Mouse (Mus musculus) bone marrow, adult 2 months (tissue): ENCODE measurements around the gene Pgap2. TPM values are rescaled to one million over a fixed set of nuclear protein-coding genes. Genes with fewer than 3 reads are reported as not detected.

ENCODE experiments used
- H3K27ac ChIP-seq: fragments of 200-500 bp; 2 replicates; pipeline ENCODE4 v1.5.1; 2012; ENCODE audit warnings: low read depth, mild to moderate bottlenecking, control low read depth, inconsistent platforms, low read length; ENCODE audit not compliant: control insufficient read depth, poor library complexity, insufficient read depth
- H3K4me1 ChIP-seq: fragments of 200-500 bp; 2 replicates; pipeline ENCODE4 v1.6.1; 2011; ENCODE audit warnings: low read length; ENCODE audit not compliant: control insufficient read depth, insufficient read depth
- H3K4me3 ChIP-seq: fragments of 200-500 bp; replicated peaks from 2 replicates; pipeline ENCODE3; 2011; ENCODE audit warnings: mild to moderate bottlenecking, low read depth, low read length, control low read depth; ENCODE audit not compliant: control insufficient read depth
- CTCF ChIP-seq: fragments of 200-500 bp; IDR thresholded peaks from 2 replicates; pipeline ENCODE4 v1.5.1; 2011; ENCODE audit warnings: low read length, control low read depth; ENCODE audit not compliant: control insufficient read depth, insufficient read depth
- POLR2A ChIP-seq: fragments of 200-500 bp; IDR thresholded peaks from 2 replicates; pipeline ENCODE4 v1.6.1; 2011; ENCODE audit warnings: low read depth, mild to moderate bottlenecking, control low read depth, low read length, borderline replicate concordance; ENCODE audit not compliant: control insufficient read depth
- WGBS: fragments of 180-500 bp; shearing (Covaris S2); methylation state at CpG from one replicate; pipeline ENCODE4 v1.1.7; 2018; 5-methylcytosine and 5-hydroxymethylcytosine counted together
- polyA plus RNA-seq: library from polyadenylated mRNA; stranded (reverse); fragments of >200 nt; gene quantifications from 2 replicates; pipeline ENCODE4 v1.2.4, GENCODE M21; 2011; ENCODE audit warnings: low replicate concordance; ENCODE audit not compliant: missing spikeins, insufficient read depth, insufficient read length

Gene Pgap2
- polyA plus RNA-seq = 6.9 and 24.4 TPM in 2 replicates

GRCm38 (mm10) chr7:102209756-102210721 is at the start of gene Pgap2, which contains the start of gene Nup98:
Gene Pgap2, plus strand, starts transcription at chr7:102210208.
Gene Nup98, minus strand, starts transcription at chr7:102210176.
- TF ChIP-seq POLR2A (peak; percentile 87), CTCF (no peak)
- Histone ChIP-seq H3K4me1 (peaks cover 3% of the 10 kb centered on the region), H3K4me3 (peak within 1 kb of the TSS; percentile 98), H3K27ac (peak within 1 kb of the TSS; percentile 96)
- WGBS = under 1% methylated on average over 83 of the region's 87 CpGs

- Histone ChIP-seq H3K4me3 (no peak overlapping the region), H3K27ac (no peak overlapping the region), H3K4me1 (no peaks in the 10 kb centered on the region)
- TF ChIP-seq CTCF (0 out of 2 replicates have a peak, but pooled peaks have one; percentile 11), POLR2A (no peak)
Measured at GRCm38 (mm10) chr7:102170300-102170699, 39.7 kb upstream of the Pgap2 start.

GRCm38 (mm10) chr7:102183849-102184248 is 26.2 kb upstream of the Pgap2 start:
- no peaks in the 10 kb centered on the region for H3K4me1 ChIP-seq
- TF ChIP-seq POLR2A = no peak
- TF ChIP-seq CTCF = no peak
- WGBS = 86% methylated on average over 3 of the region's 3 CpGs
- no peak overlapping the region for H3K4me3 ChIP-seq
- H3K27ac ChIP-seq = no peak overlapping the region

- Histone ChIP-seq H3K4me1 (no peaks in the 10 kb centered on the region), H3K27ac (no peak overlapping the region), H3K4me3 (no peak overlapping the region)
- WGBS = 87% methylated on average over 1 of the region's 1 CpGs
- TF ChIP-seq POLR2A (no peak), CTCF (no peak)
Measured at GRCm38 (mm10) chr7:102192356-102192755, 17.7 kb upstream of the Pgap2 start.

GRCm38 (mm10) chr7:102200576-102200975 is 9.4 kb upstream of the Pgap2 start:
- Histone ChIP-seq H3K4me1 (no peaks in the 10 kb centered on the region; the same call in 1 of the 2 replicates), H3K4me3 (no peak overlapping the region), H3K27ac (no peak overlapping the region)
- TF ChIP-seq CTCF (no peak), POLR2A (no peak)
- WGBS = 81% methylated on average over 3 of the region's 3 CpGs

GRCm38 (mm10) chr7:102200996-102201785 is 8.8 kb upstream of the Pgap2 start:
- TF ChIP-seq POLR2A (no peak), CTCF (no peak)
- Histone ChIP-seq H3K4me1 (no peaks in the 10 kb centered on the region; the same call in 1 of the 2 replicates), H3K27ac (no peak overlapping the region), H3K4me3 (no peak overlapping the region)

- no peak overlapping the region for H3K4me3 ChIP-seq
- H3K4me1 ChIP-seq = peaks cover 3% of the 10 kb centered on the region
- TF ChIP-seq CTCF = no peak
- TF ChIP-seq POLR2A = no peak
- H3K27ac ChIP-seq = no peak overlapping the region
- 61% methylated on average over 3 of the region's 3 CpGs for WGBS
Measured at GRCm38 (mm10) chr7:102204296-102204857, 5.6 kb upstream of the Pgap2 start.
